Mouse (Mus musculus) cerebellum, adult 18-20 months (tissue): Measurements from ENCODE around the gene Pole2.
A peak's percentile ranks its signal among the peaks of the same experiment; 100 is the strongest.
"Not testable (repeated sequence)": the region's sequence is repeated elsewhere in the genome, so short reads cannot be mapped to it uniquely, and the experiment has no call there.

Experiments
- DNase-seq, 2 experiments: peaks; one replicate each; pipeline ENCODE4 v3.0.0; 2021

The Pole2 gene

DNA sequence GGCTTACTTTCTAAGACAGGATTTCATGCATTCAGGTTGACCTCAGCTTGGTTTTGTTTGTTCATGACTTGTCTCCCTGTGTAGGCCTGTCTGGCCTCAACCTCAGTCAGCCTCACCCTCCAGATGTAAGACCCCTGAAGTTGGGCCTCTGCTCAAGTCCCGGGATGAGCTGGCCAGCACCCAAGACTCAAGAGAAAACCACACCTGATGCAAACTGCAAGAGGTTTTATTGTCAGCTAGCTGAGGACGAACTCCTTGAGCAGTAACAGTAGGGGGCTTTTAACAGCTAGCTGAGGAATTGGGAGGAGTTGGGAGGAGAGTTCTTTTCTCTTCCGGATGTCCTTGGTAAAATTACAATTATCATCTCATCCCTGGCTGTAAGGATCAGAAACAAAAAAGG, 50.5 kb downstream of the Pole2 start:
- no peak for DNase-seq

DNA sequence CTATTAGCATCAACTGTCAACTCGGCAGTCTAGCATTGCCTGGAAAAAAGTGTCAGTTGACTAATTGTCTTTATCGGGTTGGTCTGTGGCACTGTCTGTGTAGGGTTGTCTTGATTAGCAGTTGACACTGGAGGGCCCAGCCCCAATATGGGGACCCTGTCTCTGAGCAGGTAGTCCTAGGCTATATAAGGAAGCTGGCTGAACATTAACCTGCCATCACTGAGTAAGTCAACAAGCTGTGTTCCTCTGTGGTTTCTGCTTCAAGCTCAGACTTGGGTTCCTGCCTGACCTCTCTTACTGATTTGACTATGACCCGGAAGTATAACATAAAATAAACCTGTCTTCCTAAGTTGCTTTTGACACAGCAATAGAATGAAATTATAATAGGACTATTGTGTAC, 52.0 kb downstream of the Pole2 start:
- DNase-seq, result no peak

DNA sequence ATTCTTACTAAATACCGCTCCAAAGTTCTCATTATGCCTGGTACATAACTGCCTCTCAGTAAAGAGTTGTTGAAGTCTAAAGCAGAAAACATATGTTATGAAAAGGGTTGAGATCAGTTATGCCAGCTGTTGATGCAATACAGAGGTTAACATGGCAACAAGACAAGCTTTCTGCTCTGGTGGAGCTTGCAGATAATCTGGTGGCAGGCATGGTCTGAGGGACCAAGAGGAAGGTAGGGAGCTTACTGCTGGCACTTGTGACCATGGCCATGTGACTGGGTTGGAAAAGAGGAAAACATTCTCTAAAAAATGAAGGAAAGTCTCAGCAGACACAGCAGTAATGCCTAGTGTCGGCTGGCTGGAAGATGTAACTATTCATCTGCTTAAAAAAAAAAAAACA, 56.7 kb downstream of the Pole2 start:
- no peak for DNase-seq

DNA sequence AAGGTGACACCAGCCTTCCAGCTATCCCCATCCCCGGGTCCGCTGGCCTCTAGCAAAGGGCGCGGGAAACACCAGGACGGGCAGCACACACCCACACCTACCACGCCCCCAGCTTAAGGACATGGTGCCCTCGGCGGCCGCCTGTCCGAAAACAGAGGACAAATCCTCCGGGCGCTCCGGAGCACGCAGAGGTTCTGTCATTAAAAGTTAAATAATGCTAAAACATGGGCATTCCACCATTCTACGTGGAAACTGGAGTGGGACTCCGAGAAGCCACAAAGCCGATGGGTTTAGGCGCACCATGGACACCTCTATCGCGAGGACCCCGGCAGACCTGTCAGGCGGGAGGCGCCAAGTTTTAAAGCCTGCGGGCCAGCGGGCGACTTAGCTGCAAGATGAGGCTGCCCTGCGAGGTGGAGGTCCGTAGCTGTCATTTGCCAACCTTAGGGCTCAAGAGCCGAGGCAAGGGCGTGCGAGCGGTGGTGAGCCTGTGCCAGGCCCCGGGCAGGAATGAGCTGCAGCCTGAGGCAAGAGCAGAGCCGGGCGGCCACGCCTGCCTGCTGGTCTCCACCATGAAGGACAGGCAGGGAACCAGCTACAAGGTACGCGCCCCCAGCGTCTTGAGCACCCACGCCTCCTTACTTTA, 59.4 kb downstream of the Pole2 start, which contains the start of gene Lrr1:
Gene Lrr1, plus strand, starts transcription at position 354 of the 646 bp plus-strand sequence.
- peak; percentile 79 to 88 for DNase-seq

DNA sequence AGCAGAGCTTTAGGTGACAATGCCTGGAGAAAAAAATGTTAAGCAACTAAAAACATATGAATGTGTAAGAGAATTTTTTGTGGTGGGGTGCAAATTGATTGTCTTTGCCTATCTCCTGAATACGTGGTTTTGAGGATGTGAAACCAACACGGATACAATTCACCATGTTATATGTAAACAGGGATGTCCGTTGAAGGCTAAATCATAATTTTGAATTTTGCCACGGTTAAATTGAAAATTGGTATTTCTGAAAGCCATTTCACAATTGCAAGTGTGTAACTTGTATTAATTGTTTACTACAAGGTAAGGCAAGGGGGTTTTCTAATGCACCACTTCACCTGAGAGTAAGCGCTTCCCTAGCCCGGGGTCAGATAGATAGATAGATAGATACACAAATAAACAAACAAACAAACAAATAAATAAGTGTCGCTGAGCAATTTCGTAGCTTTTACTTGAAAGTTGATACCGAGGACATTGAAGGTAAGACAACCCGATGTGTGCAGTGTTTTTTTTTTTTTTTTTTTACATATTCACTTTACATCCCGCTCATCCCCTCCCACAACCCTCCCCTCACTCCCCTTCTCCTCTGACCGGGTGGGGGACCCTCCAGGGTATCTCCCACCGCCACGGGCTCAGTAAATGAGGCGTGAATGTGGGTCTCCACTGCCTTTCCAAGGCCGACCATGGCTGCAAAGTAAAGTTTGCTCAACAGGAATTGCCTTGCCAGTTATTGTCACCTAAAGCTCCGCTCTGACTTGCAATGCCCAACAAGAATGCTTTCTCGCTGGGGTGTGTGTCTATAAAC, 60.1 kb downstream of the Pole2 start:
- no peak for DNase-seq

DNA sequence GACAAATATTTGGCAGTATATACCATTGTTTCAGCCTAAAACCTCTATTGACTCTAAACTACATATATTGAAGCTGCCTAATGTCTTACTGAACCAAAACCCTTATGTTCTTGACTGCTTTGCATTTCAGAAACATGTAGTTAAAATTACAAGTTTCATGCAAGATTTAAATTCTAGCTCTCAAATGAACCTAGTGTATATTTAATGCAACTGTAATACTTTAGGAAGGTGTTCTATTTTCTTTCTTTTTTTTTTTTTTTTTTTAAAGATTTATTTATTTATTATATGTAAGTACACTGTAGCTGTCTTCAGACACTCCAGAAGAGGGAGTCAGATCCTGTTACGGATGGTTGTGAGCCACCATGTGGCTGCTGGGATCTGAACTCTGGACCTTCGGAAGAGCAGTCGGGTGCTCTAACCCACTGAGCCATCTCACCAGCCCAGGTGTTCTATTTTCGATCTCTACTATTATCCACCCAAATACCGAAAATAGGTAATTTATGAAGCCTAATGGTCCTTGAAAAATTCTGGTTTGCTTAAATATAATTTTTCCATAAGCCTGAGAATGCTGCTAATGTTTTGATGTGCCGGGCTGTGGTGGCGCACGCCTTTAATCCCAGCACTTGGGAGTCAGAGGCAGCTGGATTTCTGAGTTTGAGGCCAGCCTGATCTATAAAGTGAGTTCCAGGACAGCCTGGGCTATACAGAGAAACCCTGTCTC, 61.0 kb downstream of the Pole2 start:
- DNase-seq, result not testable (repeated sequence)

DNA sequence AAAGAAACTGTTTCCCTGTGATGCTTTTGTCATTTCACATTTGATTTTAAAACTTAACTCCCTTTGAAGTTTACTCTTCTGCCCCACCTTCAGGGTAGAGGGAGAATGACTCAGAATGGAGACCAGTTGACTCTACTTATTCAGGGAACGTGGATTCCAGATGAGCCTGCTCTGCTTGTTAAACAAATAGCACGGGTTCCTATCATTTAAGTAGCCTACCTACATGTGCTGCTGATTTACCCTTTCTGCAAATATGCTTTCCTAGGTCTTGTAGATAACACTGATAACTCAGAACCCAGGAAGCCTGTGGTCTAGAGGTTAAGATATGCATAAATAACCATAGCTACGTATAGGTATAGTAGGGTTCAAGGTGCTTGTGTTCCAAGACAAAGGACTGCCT, 63.1 kb downstream of the Pole2 start:
- no peak for DNase-seq

DNA sequence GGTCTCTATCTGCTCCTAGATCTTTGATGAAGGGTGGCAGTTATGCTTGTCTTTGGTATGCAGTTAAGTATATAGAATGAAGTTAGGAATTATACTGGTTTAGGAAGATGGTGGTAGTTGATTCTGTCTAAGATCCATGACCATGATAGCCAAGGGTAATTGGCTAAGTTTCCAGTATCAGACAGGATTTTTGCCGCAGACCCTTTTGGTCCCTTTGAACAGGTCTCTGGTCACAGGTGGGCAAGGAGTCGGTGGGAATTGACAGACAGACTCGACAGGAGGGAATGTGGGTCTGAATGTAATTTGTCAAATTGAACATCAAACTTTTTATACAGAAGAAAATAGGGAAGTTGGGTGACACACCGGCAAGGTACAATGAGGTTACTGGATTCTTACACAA, 64.4 kb downstream of the Pole2 start:
- not testable (repeated sequence) for DNase-seq

DNA sequence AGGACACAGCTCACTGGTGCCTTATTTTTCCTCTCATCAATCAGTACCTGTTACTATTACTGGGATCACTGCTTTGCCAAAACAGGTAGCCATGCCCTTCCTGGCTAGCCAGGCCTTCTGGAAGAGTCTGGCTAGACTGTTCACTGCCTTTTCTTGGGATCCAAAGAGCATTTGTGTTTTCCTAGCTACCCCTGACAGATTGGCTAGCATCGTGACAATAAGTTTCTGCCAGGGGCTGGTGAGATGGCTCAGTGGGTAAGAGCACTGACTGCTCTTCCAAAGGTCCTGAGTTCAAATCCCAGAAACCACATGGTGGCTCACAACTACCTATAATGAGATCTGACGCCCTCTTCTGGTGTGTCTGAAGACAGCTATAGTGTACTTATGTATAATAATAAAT, 67.3 kb downstream of the Pole2 start:
- not testable (repeated sequence) for DNase-seq

DNA sequence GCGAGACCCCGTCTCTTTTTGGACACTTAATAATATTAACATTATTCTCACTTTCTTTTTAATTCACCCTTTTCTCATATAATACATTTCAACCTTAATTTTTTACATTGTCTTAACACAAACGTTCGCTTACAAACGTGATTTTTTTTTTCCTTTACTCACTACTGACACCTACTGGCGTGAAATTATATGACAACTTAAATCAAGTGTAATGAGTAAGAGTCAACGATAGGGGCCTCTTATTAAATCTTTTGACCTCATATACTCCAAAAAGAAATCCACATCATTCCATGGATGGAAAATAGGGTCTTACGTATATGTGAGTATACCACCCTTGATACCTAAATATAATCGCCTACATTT, 68.4 kb downstream of the Pole2 start:
- DNase-seq, result peak in 1 of 2 experiments; percentile 32

DNA sequence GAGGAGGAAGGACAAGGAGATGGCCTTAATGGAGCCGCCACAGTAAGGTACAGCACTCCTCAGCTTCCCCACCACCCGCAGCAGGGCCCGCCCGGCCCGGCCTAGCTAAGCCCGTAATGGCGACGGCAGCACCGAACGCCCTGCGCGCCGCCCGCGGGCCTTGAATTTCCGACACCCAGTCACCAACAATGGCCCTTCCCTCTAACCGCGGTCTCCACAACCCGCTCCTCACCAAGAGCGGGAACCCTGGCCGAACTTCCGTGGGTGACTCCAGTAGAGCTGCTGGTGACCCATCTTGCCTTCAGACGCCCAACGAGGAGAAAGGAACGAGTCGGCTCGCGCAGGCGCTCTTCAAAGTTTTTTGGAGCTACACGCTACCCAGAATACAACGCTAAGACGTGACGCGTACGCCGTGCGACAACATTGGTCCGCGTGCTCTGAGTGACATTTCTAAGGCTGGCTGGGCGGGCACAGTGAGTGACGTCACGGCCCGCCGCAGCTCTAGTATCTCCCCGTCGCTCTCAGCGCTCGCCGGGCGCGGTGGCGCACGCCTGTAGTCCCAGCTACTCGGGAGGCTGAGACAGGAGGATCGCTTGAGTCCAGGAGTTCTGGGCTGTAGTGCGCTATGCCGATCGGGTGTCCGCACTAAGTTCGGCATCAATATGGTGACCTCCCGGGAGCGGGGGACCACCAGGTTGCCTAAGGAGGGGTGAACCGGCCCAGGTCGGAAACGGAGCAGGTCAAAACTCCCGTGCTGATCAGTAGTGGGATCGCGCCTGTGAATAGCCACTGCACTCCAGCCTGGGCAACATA, 69.0 kb downstream of the Pole2 start, which contains the start of gene Rps29:
Gene Rps29, minus strand, starts transcription at position 422 of the 813 bp plus-strand sequence.
- peak; percentile 97 to 98 for DNase-seq

DNA sequence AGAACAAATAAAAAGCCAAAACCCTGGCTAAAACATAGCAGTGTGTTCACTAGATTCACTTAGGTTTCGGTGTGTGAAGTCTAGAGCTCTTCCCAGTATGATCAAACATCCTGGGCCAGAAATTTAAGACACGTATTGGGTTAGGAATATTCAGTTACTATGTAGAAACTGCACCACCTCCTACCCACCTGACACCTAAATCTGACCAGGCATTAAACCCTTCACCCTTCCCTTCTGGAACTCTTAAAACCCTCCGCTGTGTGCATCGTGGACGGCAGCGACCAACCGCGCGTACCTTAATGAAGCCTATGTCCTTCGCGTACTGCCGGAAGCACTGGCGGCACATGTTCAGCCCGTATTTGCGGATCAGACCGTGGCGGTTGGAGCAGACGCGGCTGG, 69.6 kb downstream of the Pole2 start:
- DNase-seq, result no peak

DNA sequence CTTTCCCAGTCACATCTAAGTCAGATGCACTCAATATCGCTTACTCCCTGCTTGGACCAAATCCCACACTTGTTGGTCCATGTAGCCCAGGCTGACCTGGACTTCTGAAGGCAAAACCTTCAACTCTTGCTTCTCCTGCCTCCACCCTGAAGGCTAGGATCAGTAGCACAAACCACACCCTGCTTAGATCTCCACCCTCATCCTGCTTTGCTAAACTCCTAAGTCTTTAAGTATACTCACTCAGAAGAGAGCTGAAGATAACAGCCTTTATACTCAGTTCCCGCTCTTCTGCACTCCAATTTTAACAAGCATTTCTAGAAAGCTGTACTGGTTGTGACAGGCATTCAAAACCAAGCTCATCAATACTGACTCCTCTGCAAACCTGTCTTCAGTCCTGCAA, 70.9 kb downstream of the Pole2 start:
- DNase-seq, result no peak

DNA sequence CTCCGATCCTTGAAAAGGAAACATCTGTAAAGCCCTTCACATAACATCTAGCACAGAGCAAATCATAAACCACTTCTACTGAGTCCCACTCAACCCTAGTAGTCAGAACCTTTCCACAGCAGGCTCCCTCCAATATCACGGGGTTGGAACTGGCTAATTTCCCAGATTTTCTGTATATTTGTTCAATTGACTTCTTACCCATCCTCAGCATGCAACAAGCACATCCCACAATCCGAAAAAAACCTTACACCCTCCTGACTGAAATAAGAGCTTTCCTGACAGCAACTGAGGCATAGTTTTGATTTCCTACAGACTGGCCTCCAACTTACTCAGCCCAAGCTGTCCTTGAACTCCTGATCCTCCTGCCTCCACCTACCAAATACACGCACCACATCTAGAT, 71.6 kb downstream of the Pole2 start:
- no peak for DNase-seq

DNA sequence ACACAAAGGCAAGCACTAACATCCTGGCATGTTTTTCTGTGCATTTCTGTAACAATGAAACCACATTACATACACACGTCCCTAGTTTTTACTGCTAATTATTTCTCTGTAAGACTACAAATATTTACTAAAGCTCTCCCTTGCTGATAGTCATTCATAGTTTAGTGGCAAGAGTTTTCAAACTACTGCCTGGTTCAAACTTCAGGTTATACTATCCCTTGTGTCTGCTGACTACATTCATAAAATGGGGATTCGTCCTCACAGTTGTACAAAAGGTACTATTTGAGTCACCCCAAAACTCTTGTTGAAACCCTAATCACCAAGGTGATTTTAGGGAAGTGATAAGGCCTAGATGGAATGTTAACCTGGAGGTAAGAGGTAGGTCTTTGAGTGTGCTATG, 72.1 kb downstream of the Pole2 start:
- no peak for DNase-seq
